Mouse (Mus musculus): ENCODE measurements at regions not wholly inside any gene's neighbourhood (a gene's known extent, or its start where the extent isn't known, plus 50 kb on each side); places are given as distances from the start of the nearest gene placed in this dataset.

DNA sequence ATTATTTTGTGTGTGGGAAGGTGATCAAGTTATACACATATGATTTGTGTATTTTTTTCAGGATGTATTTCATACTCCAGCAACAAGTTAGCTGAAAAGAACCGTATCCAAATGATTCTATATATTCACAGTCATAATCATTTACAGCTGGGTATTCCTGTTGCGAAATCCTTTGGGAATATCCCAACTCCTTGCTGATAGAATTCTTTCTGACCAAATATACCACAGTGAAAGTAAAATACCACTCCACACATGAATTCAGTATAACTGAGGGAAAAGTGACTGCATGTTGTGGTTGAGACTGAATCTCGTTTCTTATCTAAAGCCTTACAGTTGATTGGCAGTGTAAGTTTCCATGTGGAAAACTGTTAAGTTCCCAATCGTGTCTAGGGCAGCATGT lies 145.1 kb upstream of the Ahr start:
- 63% methylated on average over 4 of the region's 4 CpGs for WGBS
- DNase-seq (ENCODE audit: low spot score): peak; percentile 40

DNA sequence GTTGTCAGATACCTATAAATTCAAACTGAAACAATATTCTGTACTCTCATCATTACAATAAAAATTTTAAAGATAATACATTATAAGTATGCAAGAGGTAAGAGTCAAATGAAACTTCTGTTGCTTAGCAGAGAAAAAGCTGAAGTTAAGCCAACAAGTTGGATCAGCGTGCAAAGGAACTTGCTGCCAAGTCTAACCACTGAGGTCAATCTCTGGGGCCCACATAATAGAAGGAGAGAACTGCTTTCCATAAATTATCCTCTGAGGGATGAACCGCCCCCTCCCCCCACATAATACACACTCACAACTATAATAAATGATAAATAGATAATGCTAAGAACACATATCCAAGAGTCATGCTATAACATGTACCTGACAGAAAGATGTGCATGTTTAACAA lies 144.2 kb upstream of the Ahr start:
- ATAC-seq (ENCODE audit: low FRiP score, low read depth) (no peak), DNase-seq (ENCODE audit: low spot score) (peak; percentile 21)
- Histone ChIP-seq H3K4me3 (replicated peaks; ENCODE audit: low read length) (no peak overlapping the region), H3K9me3 (ENCODE audit: control insufficient read depth, low read length) (no peaks in the 10 kb centered on the region), H3K36me3 (ENCODE audit: control insufficient read depth, insufficient read depth, low read length) (no peaks in the 10 kb centered on the region), H3K27ac (replicated peaks; ENCODE audit: low read depth, low read length) (no peak overlapping the region), H3K4me2 (replicated peaks; ENCODE audit: low read depth, low read length, severe bottlenecking) (no peak overlapping the region), H3K9ac (ENCODE audit: low read depth, low read length, severe bottlenecking) (no peak overlapping the region), H3K4me1 (ENCODE audit: control insufficient read depth, insufficient read depth, low read length) (no peaks in the 10 kb centered on the region), H3K27me3 (ENCODE audit: control insufficient read depth, insufficient read depth, low read length) (no peaks in the 10 kb centered on the region)
- WGBS: 70% methylated on average over 2 of the region's 2 CpGs
- no peak for TF ChIP-seq POLR2A (IDR thresholded peaks at IDR 0.05; ENCODE audit: borderline replicate concordance, extremely low read depth, insufficient read depth, insufficient read length)

More for the DNA sequence above, 145.1 kb upstream of the Ahr start:
- ATAC-seq (ENCODE audit: low FRiP score, low read depth): no peak
- no peaks in the 10 kb centered on the region for H3K36me3 ChIP-seq (ENCODE audit: control insufficient read depth, insufficient read depth, low read length)
- TF ChIP-seq POLR2A (IDR thresholded peaks at IDR 0.05; ENCODE audit: borderline replicate concordance, extremely low read depth, insufficient read depth, insufficient read length): no peak
- H3K27ac ChIP-seq (replicated peaks; ENCODE audit: low read depth, low read length): no peak overlapping the region
- no peaks in the 10 kb centered on the region for H3K9me3 ChIP-seq (ENCODE audit: control insufficient read depth, low read length)
- H3K4me3 ChIP-seq (replicated peaks; ENCODE audit: low read length): no peak overlapping the region
- H3K27me3 ChIP-seq (ENCODE audit: control insufficient read depth, insufficient read depth, low read length): no peaks in the 10 kb centered on the region
- no peak overlapping the region for H3K9ac ChIP-seq (ENCODE audit: low read depth, low read length, severe bottlenecking)
- no peaks in the 10 kb centered on the region for H3K4me1 ChIP-seq (ENCODE audit: control insufficient read depth, insufficient read depth, low read length)
- H3K4me2 ChIP-seq (replicated peaks; ENCODE audit: low read depth, low read length, severe bottlenecking): no peak overlapping the region

DNA sequence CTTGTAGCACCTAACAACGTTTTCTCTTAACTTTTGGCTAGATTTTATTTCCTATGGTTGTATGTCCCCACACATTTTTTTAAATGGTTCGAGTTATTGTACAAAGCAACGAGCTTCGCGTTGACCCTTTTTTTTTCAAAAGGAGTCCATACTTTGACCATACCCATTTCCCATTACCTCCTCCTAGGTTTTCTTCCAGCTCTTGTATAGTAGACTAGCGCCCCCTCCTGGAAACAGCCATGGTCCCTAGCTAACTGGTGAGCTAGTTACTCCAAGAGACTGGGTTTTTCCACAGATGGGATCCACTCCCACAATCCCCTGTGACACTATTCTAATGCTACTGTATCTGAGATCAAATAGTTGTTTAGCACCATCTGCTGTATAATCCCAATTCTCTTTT lies 139.6 kb upstream of the Ahr start:
- H3K4me1 ChIP-seq (ENCODE audit: control insufficient read depth, insufficient read depth, low read length): no peaks in the 10 kb centered on the region
- no peak for DNase-seq (ENCODE audit: low spot score)
- TF ChIP-seq POLR2A (IDR thresholded peaks at IDR 0.05; ENCODE audit: borderline replicate concordance, extremely low read depth, insufficient read depth, insufficient read length): no peak

DNA sequence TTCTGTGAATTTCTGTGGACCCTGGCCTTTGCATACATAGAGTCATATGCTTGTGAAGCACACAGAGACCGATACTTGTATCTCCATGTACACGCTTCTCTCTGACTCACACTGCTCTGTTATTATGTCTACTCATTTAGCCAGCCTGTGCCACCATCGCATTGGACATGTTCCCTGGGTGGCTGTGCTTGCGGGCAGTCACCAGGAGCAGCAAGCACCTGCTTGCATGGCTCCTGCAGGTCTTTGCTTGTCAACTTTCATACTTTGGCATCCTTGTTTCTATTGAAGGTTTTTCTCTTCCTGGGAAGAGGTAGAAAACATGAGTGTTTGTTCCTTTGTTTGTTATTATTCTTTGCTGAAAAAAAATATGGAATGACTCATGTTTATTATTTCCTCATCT lies 136.1 kb upstream of the Ahr start:
- no peaks in the 10 kb centered on the region for H3K9me3 ChIP-seq (ENCODE audit: control insufficient read depth, low read length)
- no peak overlapping the region for H3K4me3 ChIP-seq (replicated peaks; ENCODE audit: low read length)
- H3K4me2 ChIP-seq (replicated peaks; ENCODE audit: low read depth, low read length, severe bottlenecking): no peak overlapping the region
- no peaks in the 10 kb centered on the region for H3K36me3 ChIP-seq (ENCODE audit: control insufficient read depth, insufficient read depth, low read length)
- H3K4me1 ChIP-seq (ENCODE audit: control insufficient read depth, insufficient read depth, low read length): no peaks in the 10 kb centered on the region
- H3K9ac ChIP-seq (ENCODE audit: low read depth, low read length, severe bottlenecking): no peak overlapping the region
- H3K27me3 ChIP-seq (ENCODE audit: control insufficient read depth, insufficient read depth, low read length): no peaks in the 10 kb centered on the region
- TF ChIP-seq POLR2A (IDR thresholded peaks at IDR 0.05; ENCODE audit: borderline replicate concordance, extremely low read depth, insufficient read depth, insufficient read length): no peak
- 93% methylated on average over 4 of the region's 4 CpGs for WGBS
- no peak for DNase-seq (ENCODE audit: low spot score)
- H3K27ac ChIP-seq (replicated peaks; ENCODE audit: low read depth, low read length): no peak overlapping the region
- no peak for ATAC-seq (ENCODE audit: low FRiP score, low read depth)

More for the DNA sequence above, 139.6 kb upstream of the Ahr start:
- Histone ChIP-seq H3K27me3 (ENCODE audit: control insufficient read depth, insufficient read depth, low read length) (no peaks in the 10 kb centered on the region), H3K9me3 (ENCODE audit: control insufficient read depth, low read length) (no peaks in the 10 kb centered on the region), H3K4me3 (replicated peaks; ENCODE audit: low read length) (no peak overlapping the region), H3K4me2 (replicated peaks; ENCODE audit: low read depth, low read length, severe bottlenecking) (no peak overlapping the region), H3K27ac (replicated peaks; ENCODE audit: low read depth, low read length) (no peak overlapping the region), H3K36me3 (ENCODE audit: control insufficient read depth, insufficient read depth, low read length) (no peaks in the 10 kb centered on the region), H3K9ac (ENCODE audit: low read depth, low read length, severe bottlenecking) (no peak overlapping the region)
- ATAC-seq (ENCODE audit: low FRiP score, low read depth): no peak
- 53% methylated on average over 6 of the region's 6 CpGs for WGBS

DNA sequence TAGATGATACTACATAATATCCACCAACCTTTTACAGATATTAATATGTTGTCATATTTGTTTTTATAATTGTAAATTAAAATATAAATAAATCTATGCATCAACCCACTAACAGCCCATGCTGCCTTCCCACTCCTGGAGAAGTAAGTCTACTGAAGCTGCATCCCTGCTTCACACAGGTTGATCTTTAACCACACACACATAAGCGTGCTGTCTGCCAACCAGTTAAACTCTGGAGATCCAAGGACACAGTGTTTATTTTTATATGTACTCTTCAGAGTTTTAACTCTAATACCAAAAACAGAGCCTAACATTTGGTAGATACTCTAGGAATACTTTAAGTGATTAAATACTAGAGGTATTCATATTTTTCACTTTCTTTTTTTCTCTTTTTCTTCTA lies 133.9 kb upstream of the Ahr start:
- Histone ChIP-seq H3K9me3 (ENCODE audit: control insufficient read depth, low read length) (no peaks in the 10 kb centered on the region), H3K27ac (replicated peaks; ENCODE audit: low read depth, low read length) (no peak overlapping the region)
- no peak for TF ChIP-seq POLR2A (IDR thresholded peaks at IDR 0.05; ENCODE audit: borderline replicate concordance, extremely low read depth, insufficient read depth, insufficient read length)

DNA sequence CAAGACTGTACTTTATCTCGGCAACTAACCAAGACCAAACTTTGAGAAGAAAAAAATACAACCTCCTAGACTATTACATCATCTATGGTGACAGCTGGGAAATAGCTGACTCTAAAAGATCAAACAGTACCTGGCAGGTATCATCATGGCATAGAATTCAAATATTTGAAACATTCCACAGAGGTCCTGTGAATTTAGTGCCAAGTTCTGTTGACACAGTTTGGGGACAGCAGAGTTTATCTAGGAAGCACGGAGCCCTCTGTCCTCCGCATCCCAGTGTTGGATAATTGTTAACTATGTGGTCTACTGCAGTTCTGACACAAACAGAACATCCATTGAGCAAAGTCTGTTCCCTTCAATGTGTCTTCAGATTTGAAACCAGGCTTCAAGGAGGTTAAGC lies 132.9 kb upstream of the Ahr start:
- no peaks in the 10 kb centered on the region for H3K36me3 ChIP-seq (ENCODE audit: control insufficient read depth, insufficient read depth, low read length)
- DNase-seq (ENCODE audit: low spot score) (no peak), ATAC-seq (ENCODE audit: low FRiP score, low read depth) (no peak)
- no peaks in the 10 kb centered on the region for H3K4me1 ChIP-seq (ENCODE audit: control insufficient read depth, insufficient read depth, low read length)
- no peak overlapping the region for H3K4me3 ChIP-seq (replicated peaks; ENCODE audit: low read length)
- no peaks in the 10 kb centered on the region for H3K27me3 ChIP-seq (ENCODE audit: control insufficient read depth, insufficient read depth, low read length)
- no peaks in the 10 kb centered on the region for H3K9me3 ChIP-seq (ENCODE audit: control insufficient read depth, low read length)
- TF ChIP-seq POLR2A (IDR thresholded peaks at IDR 0.05; ENCODE audit: borderline replicate concordance, extremely low read depth, insufficient read depth, insufficient read length): no peak
- no peak overlapping the region for H3K4me2 ChIP-seq (replicated peaks; ENCODE audit: low read depth, low read length, severe bottlenecking)
- 91% methylated on average over 3 of the region's 3 CpGs for WGBS
- no peak overlapping the region for H3K9ac ChIP-seq (ENCODE audit: low read depth, low read length, severe bottlenecking)
- H3K27ac ChIP-seq (replicated peaks; ENCODE audit: low read depth, low read length): no peak overlapping the region

More for the DNA sequence above, 133.9 kb upstream of the Ahr start:
- Histone ChIP-seq H3K27me3 (ENCODE audit: control insufficient read depth, insufficient read depth, low read length) (no peaks in the 10 kb centered on the region), H3K36me3 (ENCODE audit: control insufficient read depth, insufficient read depth, low read length) (no peaks in the 10 kb centered on the region), H3K9ac (ENCODE audit: low read depth, low read length, severe bottlenecking) (no peak overlapping the region), H3K4me2 (replicated peaks; ENCODE audit: low read depth, low read length, severe bottlenecking) (no peak overlapping the region), H3K4me3 (replicated peaks; ENCODE audit: low read length) (no peak overlapping the region), H3K4me1 (ENCODE audit: control insufficient read depth, insufficient read depth, low read length) (no peaks in the 10 kb centered on the region)
- DNase-seq (ENCODE audit: low spot score) (no peak), ATAC-seq (ENCODE audit: low FRiP score, low read depth) (no peak)
- 94% methylated on average over 1 of the region's 1 CpGs for WGBS
